Mouse (Mus musculus) cerebellum, adult 2 months (tissue): ENCODE data around the gene C130050O18Rik. TPM values are rescaled to one million over a fixed set of nuclear protein-coding genes. Genes with fewer than 3 reads are reported as not detected.
A peak's percentile ranks its signal among the peaks of the same experiment; 100 is the strongest.

Experiments used
- DNase-seq, 2 experiments: peaks; one replicate each; pipeline ENCODE4 v3.0.0; 2021
- H3K27ac ChIP-seq: fragments of 200-500 bp; 2 replicates; pipeline ENCODE4 v1.5.1; 2012; ENCODE audit warnings: low read length, control low read depth, inconsistent platforms; ENCODE audit not compliant: insufficient read depth
- H3K27me3 ChIP-seq: fragments of 200-500 bp; 2 replicates; pipeline ENCODE4 v1.6.1; 2012; ENCODE audit warnings: inconsistent platforms, mild to moderate bottlenecking, low read length, moderate library complexity; ENCODE audit not compliant: control insufficient read depth, insufficient read depth
- H3K4me1 ChIP-seq: fragments of 200-500 bp; 2 replicates; pipeline ENCODE4 v1.6.1; 2011; ENCODE audit warnings: low read length; ENCODE audit not compliant: control insufficient read depth, insufficient read depth
- H3K4me3 ChIP-seq: fragments of 200-500 bp; replicated peaks from 2 replicates; pipeline ENCODE3; 2011; ENCODE audit warnings: mild to moderate bottlenecking, low read depth, low read length, control low read depth; ENCODE audit not compliant: insufficient read depth
- CTCF ChIP-seq: fragments of 200-500 bp; IDR thresholded peaks from 2 replicates; pipeline ENCODE4 v1.5.1; 2011; ENCODE audit warnings: low read depth, mild to moderate bottlenecking, control low read depth, low read length, moderate library complexity, borderline replicate concordance; ENCODE audit not compliant: insufficient read depth
- POLR2A ChIP-seq: fragments of 200-500 bp; IDR thresholded peaks from 2 replicates; pipeline ENCODE4 v1.6.1; 2011; ENCODE audit warnings: low read length, control low read depth, borderline replicate concordance; ENCODE audit not compliant: insufficient read depth
- WGBS: fragments of 180-500 bp; shearing (Covaris S2); methylation state at CpG from one replicate; pipeline ENCODE4 v1.1.7; 2018; 5-methylcytosine and 5-hydroxymethylcytosine counted together
- polyA plus RNA-seq: library from polyadenylated mRNA; depleted of rRNA; stranded (reverse); fragments of >200 nt; gene quantifications from 2 replicates; pipeline ENCODE4 v1.2.3, GENCODE M21; 2012

The C130050O18Rik gene
- polyA plus RNA-seq, 1 experiment = 0.21 TPM

DNA sequence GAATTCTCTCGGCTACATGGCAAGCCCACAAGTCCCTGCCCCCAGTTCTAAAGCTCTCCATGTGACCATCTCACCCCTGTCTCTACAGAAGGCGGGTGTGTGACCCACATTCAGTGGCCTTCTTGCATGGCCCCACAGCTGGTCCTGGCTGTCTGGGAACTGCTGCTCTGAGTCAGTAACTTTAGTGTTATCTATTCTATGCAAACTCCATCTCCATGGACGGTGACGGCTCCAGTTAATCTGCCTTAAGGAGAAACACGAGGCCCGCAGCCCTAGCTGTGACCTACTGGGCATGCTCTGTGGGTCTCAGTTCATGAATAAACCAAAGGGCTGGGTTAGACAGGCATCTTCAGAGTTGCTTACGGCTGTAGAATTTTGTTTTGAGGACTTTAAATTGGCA is 10.7 kb upstream of the C130050O18Rik start:
- no peak for DNase-seq
- TF ChIP-seq CTCF (no peak), POLR2A (no peak)
- Histone ChIP-seq H3K27me3 (no peaks in the 10 kb centered on the region), H3K27ac (no peak overlapping the region), H3K4me3 (no peak overlapping the region), H3K4me1 (peaks cover 29% of the 10 kb centered on the region)
- 82% methylated on average over 7 of the region's 7 CpGs for WGBS

GRCm38 (mm10) chr5:139395528-139395927 is 9.6 kb upstream of the C130050O18Rik start:
- Histone ChIP-seq H3K27ac (no peak overlapping the region), H3K4me3 (no peak overlapping the region), H3K4me1 (peaks cover 38% of the 10 kb centered on the region), H3K27me3 (no peaks in the 10 kb centered on the region)
- DNase-seq = no peak
- WGBS = 86% methylated on average over 4 of the region's 4 CpGs
- TF ChIP-seq CTCF (no peak), POLR2A (no peak)

GRCm38 (mm10) chr5:139397359-139397916 is 7.6 kb upstream of the C130050O18Rik start:
- no peak overlapping the region for H3K4me3 ChIP-seq
- H3K27ac ChIP-seq = no peak overlapping the region
- peaks cover 27% of the 10 kb centered on the region for H3K4me1 ChIP-seq
- 93% methylated on average over 4 of the region's 4 CpGs for WGBS
- TF ChIP-seq CTCF (no peak), POLR2A (no peak)
- no peak for DNase-seq
- no peaks in the 10 kb centered on the region for H3K27me3 ChIP-seq

DNA sequence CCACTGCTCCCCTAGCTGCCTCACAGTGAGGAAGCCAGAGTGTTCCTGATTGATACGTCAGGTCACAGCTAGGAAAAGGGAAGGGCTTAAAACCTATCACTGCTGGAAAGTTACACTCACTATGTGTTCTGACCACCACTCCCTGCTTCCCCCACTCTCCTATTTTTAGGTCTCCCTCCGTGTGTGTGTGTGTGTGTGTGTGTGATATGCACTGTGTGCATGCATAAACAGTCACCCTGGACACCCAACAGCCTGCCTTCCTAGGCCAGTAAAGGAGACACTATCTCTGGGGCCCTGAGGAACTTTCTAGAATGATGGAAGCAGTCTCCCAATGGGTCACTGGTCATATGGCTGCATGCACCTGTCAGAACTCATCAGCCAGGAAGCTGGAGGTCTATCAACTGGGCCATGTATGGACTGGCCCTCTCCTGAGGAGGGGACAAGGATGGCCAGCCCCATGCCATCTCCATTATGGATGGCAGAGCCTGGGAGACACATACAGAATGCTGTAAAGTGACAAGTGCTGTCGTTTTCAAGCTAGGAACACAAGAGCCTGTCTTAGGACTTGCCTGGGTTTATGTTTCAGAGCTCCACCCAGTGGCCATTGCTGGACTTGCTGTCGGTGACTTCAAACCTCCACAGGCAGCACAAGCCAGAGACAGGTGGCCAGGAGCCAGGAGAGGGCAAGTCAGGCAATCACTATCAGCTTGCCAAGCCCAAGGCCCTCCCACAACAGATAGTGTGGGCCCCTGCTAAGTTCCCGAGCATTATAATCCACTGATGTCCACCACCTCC is 6.9 kb upstream of the C130050O18Rik start:
- TF ChIP-seq POLR2A = no peak
- TF ChIP-seq CTCF = peak; percentile 86
- Histone ChIP-seq H3K4me3 (no peak overlapping the region), H3K4me1 (peaks cover 29% of the 10 kb centered on the region), H3K27me3 (no peaks in the 10 kb centered on the region), H3K27ac (no peak overlapping the region)
- WGBS = 33% methylated on average over 5 of the region's 5 CpGs
- peak; percentile 92 to 94 for DNase-seq

DNA sequence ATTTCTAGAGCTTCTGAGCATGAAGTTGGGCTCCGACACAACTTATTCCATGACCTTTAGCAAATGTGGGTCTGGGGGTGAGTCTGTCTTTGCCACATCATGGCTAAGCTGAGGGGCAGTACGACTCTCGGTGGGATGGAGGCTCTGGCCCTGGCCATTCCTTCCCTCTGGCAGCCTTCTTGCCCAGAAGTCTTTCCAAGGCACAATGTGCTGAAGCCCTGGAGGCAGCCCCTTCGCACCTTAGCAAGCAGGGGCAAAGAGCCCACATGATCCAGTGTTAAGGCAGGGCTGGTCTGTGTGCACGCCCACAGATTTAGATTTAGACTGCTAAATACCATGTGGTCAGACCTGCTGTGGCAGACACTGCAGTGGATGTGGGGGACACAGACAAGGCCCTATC is 6.3 kb upstream of the C130050O18Rik start:
- Histone ChIP-seq H3K4me3 (no peak overlapping the region), H3K27ac (no peak overlapping the region), H3K4me1 (peaks cover 31% of the 10 kb centered on the region), H3K27me3 (no peaks in the 10 kb centered on the region)
- no peak for TF ChIP-seq POLR2A
- no peak for TF ChIP-seq CTCF
- WGBS = 46% methylated on average over 5 of the region's 5 CpGs
- no peak for DNase-seq

DNA sequence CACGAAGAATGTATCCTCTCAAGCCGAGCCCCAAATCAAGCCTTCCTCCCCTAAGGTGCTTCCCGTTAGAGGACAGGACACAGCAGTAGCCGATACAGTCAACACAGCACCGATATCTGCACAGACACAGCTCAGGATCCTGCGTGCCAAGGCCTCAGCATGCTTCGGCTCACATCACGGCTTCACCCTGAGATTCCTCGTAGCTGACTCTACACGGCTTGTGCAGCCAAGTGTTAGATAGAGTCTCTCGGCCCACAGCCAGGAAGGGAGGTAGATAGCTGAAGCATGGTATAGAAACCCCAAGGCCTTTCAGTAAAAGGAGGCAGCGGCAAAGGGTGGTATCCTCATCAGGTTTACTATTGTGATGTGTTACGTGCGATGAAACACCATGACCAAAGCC is 5.1 kb upstream of the C130050O18Rik start:
- DNase-seq = peak in 1 of 2 experiments; percentile 65
- Histone ChIP-seq H3K27ac (no peak overlapping the region), H3K4me1 (peaks cover 31% of the 10 kb centered on the region), H3K4me3 (no peak overlapping the region), H3K27me3 (no peaks in the 10 kb centered on the region)
- TF ChIP-seq CTCF (no peak), POLR2A (no peak)
- WGBS = 32% methylated on average over 14 of the region's 14 CpGs

DNA sequence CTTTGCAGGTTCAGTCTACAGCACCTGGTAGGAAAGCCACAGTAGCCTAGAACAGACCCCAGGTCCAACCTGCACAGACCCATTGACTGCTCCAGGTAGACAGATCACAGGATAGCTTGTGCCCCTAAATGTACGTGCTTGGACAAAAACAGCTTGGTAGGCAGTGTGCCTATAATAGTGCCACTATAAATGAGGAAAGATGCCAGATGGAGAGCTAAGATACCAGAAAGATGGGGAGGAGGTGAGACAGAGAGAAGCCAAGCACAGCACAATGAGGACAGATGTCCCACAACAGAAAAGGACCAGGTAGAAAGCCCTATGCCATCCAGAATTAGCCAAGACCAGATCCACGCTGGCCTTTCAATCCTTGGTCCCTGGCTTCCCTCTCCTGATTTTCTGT is 3.0 kb upstream of the C130050O18Rik start:
- DNase-seq = no peak
- no peak for TF ChIP-seq POLR2A
- TF ChIP-seq CTCF = no peak
- no peak overlapping the region for H3K4me3 ChIP-seq
- no peak overlapping the region for H3K27ac ChIP-seq
- H3K27me3 ChIP-seq = no peaks in the 10 kb centered on the region
- WGBS = 49% methylated on average over 2 of the region's 2 CpGs
- peaks cover 31% of the 10 kb centered on the region for H3K4me1 ChIP-seq

DNA sequence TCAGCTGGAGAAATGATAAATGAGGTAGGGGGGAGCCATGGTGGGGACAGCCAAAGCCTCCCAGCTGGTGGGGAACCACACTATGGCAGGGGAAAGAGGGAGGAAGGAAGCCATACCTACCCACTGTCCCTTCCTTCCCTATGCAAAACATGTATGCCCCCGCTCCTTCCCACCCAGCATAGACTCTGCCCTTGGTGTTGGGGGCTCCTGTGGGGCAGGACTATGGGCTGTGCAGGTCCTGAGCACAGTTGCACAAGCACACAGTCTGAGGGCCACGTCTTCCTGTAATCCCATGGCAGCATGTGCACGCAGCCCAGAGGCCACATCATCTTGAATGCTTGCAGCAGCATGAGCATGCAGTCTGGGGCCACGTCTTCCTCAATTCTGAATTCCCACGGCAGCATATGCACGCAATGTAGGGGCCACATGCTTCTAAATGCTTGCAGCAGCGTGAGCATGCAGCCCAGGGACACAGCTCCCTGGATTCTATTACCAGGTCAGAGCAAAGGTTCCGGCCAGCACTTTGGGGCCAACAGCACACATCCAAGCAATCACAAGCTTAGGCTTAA is 1.3 kb upstream of the C130050O18Rik start:
- DNase-seq = no peak
- Histone ChIP-seq H3K4me1 (peaks cover 32% of the 10 kb centered on the region), H3K4me3 (no peak overlapping the region), H3K27me3 (no peaks in the 10 kb centered on the region), H3K27ac (no peak overlapping the region)
- TF ChIP-seq POLR2A = no peak
- TF ChIP-seq CTCF = no peak
- 98% methylated on average over 8 of the region's 8 CpGs for WGBS
